Mouse (Mus musculus): Measurements from ENCODE around the gene Msantd1. TPM values are rescaled to one million over a fixed set of nuclear protein-coding genes. Genes with fewer than 3 reads are reported as not detected.

The Msantd1 gene
- total RNA-seq, 1 experiment from 2014 or later: 1.4 TPM

GRCm38 (mm10) chr5:34924519-34924918 lies 16.7 kb downstream of the Msantd1 start:
- DNase-seq: no peak

GRCm38 (mm10) chr5:34927648-34928047 lies 19.8 kb downstream of the Msantd1 start:
- no peak for DNase-seq

GRCm38 (mm10) chr5:34930151-34930975 lies 22.6 kb downstream of the Msantd1 start:
- no peak for DNase-seq

- no peak for DNase-seq
These were observed 23.3 kb downstream of the Msantd1 start for GRCm38 (mm10) chr5:34931091-34931490.

- DNase-seq: no peak
These were observed 24.0 kb downstream of the Msantd1 start for GRCm38 (mm10) chr5:34931516-34932457.

GRCm38 (mm10) chr5:34932458-34932806 lies 24.6 kb downstream of the Msantd1 start:
- no peak for DNase-seq

- DNase-seq: peak; percentile 20
These were observed 25.6 kb downstream of the Msantd1 start for GRCm38 (mm10) chr5:34933461-34933860.

GRCm38 (mm10) chr5:34941710-34942470 lies 34.1 kb downstream of the Msantd1 start:
- no peak for DNase-seq

GRCm38 (mm10) chr5:34943428-34943827 lies 35.6 kb downstream of the Msantd1 start:
- no peak for DNase-seq

- peak; percentile 94 for DNase-seq
These were observed 41.3 kb downstream of the Msantd1 start, which contains the start of gene Rgs12 for GRCm38 (mm10) chr5:34948861-34949760. Gene Rgs12, plus strand, starts transcription at chr5:34949445.

- no peak for DNase-seq
These were observed 42.0 kb downstream of the Msantd1 start for GRCm38 (mm10) chr5:34949769-34950211.

GRCm38 (mm10) chr5:34950486-34951160 lies 42.8 kb downstream of the Msantd1 start:
- peak; percentile 45 for DNase-seq

- no peak for DNase-seq
These were observed 43.5 kb downstream of the Msantd1 start for GRCm38 (mm10) chr5:34951161-34951834.

- no peak for DNase-seq
These were observed 46.7 kb downstream of the Msantd1 start for GRCm38 (mm10) chr5:34954508-34954907.

GRCm38 (mm10) chr5:34955630-34956029 lies 47.8 kb downstream of the Msantd1 start:
- DNase-seq: peak; percentile 89

- peak; percentile 59 for DNase-seq
These were observed 48.3 kb downstream of the Msantd1 start for GRCm38 (mm10) chr5:34956151-34956550.

GRCm38 (mm10) chr5:34957015-34957414 lies 49.2 kb downstream of the Msantd1 start:
- peak; percentile 53 for DNase-seq

GRCm38 (mm10) chr5:34960021-34960420 lies 52.2 kb downstream of the Msantd1 start:
- no peak for DNase-seq

GRCm38 (mm10) chr5:34965531-34965930 lies 57.7 kb downstream of the Msantd1 start:
- DNase-seq: peak; percentile 44

- DNase-seq: no peak
These were observed 60.6 kb downstream of the Msantd1 start for GRCm38 (mm10) chr5:34968386-34968785.
